Mouse (Mus musculus) spleen, postnatal 36 days (tissue): ENCODE measurements around the gene Pjvk.

Experiments used
- DNase-seq, 2 experiments: peaks; one replicate each; pipeline ENCODE4 v3.0.0; 2022; ENCODE audit warnings: low spot score in 2 of 2, mixed read lengths in 1 of 2

Gene Pjvk

DNA sequence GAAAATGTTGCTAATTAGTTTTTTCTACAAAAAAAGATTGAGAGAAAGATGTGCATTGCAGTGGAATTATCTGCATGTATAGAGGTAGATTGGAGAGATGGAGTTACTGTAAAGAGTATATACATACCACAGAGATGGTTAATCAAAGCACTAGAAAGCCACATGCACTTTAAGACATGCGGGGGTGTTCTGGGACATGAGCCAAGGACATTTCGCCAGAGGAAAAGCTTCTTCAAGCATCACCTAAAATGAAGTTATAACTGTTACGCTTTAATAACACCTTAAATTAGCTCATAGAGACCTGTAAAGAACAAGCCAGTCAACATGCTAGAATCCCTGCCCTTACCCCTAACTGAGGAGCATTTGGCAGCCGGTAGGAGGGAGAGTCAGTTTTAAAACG lies 18.9 kb downstream of the Pjvk start:
- DNase-seq = no peak

DNA sequence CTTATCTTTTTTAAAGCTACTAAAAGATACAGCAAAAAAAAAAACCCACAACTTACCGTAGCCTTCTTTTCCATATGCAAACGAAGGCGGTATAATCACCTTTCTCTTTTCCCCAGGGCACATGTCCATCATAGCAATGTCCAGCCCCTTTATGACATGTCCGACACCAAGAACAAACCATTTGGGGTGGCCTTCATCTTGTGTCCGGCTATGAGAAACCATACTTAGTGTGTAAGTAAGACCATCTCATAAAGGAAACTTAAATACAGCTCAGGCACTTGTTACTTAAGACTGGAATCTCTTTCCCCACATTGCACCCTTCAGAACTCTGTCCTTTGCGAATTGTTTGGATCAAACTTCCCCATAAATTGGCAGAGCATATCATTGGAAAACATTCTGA lies 23.4 kb downstream of the Pjvk start:
- no peak for DNase-seq

DNA sequence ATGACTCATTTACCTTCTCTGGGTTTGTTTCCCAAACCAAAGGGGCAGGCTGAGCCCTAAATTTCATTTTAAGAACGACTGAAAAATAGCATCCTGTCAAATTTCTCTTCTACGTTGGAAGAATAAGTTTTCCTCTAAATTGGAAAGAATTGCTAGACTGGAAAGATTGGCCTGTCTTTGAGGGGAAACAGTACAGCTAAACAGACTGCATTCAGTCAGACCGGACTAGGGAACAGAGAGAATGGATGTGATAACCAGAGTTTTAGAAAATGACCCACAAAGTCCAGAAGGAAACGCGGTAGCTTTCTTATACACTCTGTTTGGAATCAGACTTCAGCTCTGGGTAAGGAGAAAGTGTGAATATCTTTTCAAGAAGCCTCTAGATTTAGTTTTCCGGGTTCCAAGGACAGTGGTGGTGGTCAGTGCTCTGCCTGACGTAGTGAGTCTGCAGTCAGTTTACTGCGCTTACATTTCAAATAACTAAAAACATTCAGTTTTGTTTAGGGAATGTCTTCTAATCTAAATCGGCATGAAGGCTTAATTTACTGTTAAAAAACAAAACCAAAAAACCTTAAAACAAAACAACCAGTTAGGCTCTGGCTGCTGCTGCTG lies 24.0 kb downstream of the Pjvk start:
- no peak for DNase-seq

DNA sequence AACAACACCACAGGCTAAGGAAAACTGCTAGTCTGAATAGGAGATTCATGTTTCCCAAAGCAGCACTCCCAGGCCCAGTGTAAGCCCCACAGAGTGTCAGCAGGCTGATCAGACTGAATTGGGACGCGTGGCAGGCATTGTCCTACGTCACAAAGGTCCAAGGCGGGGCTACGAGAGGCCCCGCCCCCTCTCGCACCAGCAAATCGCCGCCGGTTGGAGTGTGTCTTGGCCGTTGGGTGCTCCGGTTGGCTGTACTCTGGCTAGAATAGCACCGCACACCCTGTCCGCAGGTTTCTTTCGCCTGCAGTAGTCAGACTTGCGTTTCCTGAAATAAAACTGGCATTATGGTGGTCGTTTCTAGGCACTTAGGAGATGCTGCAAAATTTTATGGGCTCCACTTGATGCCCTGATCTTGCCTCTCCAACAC lies 24.7 kb downstream of the Pjvk start, which contains the start of gene Fkbp7:
Gene Fkbp7 (minus strand): TSS at position 151 of the 427 bp plus-strand sequence.
- peak; percentile 87 for DNase-seq

DNA sequence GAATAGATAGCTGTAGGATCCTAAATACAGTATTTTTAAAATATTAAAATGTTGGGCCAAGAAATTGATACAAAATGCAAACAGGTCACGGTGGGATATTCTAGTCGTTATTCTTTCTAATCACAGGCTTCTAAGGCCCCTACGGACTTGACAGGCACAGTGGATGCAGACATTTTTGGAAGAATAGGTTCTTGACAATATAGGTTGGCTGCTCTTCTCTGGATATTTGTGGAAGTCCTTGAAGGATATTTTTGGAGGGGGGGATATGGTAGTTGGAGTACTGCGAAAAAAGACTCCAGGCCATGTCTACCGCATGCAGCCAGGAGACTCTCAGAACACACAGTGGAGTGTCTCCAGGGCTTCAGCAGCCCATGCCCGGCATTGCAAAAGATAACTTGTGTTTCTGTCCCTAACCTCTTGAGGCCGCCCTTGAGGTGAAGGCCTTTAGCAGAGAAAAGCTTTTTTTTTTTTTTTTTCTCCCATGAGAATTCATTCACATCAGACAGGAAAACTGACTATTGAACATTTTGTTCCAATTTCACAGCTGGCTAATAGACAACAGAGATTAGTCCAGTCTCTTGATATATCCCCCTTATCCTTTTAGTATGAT lies 25.3 kb downstream of the Pjvk start:
- peak; percentile 73 to 81 for DNase-seq

DNA sequence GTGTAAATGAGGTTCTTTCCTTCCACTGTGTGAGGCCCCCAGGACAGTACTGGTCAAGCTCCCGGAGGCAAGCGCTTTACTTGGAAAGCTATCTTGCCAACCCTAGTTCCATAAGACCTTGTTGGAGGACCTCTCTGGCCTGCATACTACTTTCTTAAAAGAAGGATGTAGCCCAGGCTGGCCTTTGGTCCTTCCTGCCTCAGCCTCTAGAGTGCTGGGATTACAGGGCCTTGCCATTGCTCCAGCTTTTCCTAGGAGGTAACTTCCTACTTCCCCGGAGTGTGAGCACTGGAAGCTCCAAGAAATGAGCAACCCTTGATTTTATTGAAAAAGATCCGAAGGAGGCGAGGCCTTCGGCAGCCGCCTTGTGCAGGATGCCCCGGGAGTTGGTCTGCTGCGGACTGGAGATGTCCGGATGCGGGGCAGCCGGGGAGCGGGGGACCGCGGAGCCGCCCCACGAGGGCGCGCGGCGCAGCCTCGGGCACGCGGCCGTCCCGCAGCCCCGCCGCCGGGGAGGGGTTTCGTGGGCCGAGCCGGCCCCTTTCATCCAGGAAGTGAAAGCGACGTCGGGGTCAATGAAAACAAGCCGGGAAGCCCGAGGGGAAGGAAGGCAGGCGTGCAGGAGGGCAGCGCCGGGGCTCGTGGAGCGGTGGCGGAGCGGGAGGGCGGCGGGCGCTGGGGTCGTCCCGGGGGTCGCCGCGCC lies 26.6 kb downstream of the Pjvk start, which contains the start of gene Plekha3:
Gene Plekha3 (plus strand): TSS at position 557 of the 703 bp plus-strand sequence.
- peak; percentile 84 to 85 for DNase-seq

DNA sequence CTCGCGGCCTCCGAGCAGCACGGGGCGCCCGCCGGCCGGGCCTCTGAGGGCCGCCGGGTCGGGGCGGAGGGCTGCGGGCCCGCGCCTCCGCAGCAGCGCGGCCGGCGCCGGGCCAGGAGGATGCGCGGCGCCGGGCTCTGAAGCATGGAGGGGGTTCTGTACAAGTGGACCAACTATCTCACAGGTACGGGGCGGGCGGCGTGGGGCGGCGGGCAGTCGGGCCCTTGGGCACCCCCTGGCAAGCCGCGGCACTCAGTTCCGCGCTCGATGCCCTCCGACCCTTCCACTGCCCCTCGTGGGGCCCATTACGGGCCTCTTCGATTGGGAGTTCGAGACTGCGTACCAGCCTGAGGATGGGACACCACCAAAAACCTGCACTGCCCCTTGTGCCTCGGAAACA lies 27.2 kb downstream of the Pjvk start:
- DNase-seq = peak in 1 of 2 experiments; percentile 10

DNA sequence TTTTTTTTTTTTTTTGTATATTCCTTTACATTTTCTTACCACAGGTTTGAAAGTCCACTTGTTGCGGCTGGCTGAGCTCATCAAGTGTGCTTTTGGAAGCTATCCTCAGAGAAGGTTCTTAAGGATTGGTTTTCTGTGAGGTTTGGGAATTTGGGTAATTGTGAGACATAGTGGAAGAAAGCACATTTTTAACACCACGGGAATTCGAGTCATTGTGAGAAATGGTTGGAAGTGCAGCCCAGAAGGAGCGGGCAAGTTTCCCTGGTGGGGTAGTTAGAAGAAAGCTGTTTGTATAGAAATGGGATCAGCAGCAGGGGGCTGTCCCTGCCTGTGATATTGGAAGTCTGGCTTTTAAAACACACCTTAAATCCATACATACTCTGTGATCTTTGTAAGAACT lies 27.7 kb downstream of the Pjvk start:
- no peak for DNase-seq

DNA sequence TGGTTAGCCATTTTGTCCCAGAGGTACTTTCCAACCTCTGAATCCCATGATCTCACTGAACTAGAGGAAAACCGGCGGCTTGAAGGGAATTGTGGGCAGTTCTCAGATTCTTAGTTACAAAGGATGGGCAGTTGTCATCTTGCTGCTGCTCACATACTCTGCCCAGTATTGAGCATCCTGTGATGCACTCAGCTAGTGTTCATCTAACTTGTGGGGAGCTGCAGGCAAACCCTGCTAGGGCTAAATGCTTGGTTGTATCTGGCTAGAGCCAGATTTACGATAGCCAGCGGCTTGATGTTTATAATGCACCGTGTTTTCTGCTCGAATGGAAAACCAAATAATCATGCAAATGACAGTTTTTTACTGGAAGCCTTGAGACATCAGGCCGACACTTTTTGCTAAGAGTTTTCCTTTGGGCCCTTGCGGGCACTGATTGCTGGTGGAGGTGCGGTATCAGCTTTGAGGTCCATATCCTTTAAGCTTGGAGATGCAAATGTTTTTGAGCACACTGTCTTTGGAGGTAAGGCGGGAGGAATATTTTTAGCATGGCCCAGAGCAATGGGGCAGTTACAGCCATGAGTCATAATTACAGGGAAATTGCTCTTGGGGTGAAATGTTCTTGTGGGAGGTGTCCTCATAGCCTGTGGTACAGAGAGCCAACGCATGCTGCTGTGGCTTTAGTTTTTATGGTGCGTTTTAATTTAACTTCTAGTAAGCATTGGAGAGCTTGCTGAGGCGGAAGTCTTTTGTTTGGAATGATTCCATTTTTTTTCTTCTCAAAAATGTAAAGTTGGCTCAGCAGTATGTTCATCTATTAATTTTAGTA lies 28.3 kb downstream of the Pjvk start:
- DNase-seq = no peak

DNA sequence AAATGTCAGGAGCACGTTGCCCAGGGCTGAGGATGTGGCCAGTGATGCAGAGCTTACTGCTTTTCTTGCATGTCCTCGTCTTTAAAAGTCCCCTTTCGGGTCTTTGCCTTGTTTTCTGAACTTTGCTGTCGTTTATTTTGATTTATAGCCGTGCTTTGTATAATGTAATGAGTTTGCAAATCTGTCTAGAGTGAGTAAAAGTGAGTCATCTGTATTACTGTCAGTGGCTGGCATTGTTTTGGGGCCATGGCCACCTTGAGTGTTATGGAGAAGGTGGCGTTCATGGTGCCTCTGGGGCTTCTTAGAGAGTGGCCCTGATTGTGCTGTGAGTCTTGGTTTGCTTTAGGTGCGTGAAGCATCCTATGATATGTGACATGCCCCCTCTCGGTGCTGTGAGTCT lies 34.0 kb downstream of the Pjvk start:
- no peak for DNase-seq

DNA sequence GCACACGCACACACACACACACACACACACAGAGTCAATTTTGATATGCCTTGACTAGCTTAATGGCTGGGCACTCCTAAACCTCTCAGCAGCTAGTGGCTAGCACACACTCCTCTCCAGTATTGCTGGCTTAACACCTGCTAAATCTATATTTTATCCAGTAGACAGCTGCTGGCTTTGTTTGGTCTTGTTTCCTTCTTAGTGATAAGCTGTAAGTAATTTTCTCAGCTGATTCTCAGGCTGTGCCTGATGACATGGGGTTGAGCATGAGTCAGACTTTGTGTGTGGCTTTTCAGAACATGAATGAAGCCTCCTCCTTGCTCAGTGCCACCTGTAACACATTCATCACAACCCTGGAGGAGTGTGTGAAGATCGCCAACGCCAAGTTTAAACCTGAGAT lies 38.7 kb downstream of the Pjvk start:
- no peak for DNase-seq

DNA sequence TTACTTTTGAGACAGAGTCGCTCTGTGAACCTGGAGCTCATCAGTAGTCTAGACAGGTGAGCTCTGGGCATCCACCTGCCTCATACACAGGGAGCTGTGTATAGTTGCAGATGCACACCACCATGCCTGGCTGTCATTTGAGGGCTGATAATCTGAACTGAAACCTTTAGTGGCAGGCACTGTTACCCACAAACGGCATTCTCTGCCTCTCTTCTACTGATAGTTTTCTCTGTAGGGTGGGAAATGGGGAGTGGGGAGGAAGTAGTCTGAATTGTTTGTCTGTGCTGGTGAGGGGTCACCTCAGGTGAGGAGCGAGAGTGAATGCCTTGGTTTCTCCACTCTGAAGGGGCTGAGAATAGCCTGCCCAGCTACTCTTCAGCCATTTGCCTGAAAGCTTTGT lies 39.3 kb downstream of the Pjvk start:
- DNase-seq = no peak

DNA sequence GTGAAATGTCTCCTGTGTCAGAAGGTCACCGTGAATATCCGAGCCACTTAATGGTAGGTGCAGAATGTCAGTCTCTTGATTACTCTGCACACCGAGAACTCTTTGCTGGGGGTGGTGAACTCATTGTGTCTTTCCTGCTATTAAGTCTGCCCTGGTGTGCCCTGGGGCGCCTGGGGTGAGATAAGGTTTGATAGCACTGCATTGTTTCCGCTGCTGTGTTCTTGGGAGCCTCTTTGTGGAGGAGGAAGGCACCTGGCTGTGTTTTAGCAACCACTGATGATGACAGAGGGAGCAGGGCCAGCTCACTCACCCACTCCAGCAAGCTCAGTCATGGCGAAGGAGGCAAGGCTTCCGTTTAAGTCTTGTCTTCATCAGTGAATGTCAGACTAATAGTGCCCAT lies 39.9 kb downstream of the Pjvk start:
- DNase-seq = no peak

DNA sequence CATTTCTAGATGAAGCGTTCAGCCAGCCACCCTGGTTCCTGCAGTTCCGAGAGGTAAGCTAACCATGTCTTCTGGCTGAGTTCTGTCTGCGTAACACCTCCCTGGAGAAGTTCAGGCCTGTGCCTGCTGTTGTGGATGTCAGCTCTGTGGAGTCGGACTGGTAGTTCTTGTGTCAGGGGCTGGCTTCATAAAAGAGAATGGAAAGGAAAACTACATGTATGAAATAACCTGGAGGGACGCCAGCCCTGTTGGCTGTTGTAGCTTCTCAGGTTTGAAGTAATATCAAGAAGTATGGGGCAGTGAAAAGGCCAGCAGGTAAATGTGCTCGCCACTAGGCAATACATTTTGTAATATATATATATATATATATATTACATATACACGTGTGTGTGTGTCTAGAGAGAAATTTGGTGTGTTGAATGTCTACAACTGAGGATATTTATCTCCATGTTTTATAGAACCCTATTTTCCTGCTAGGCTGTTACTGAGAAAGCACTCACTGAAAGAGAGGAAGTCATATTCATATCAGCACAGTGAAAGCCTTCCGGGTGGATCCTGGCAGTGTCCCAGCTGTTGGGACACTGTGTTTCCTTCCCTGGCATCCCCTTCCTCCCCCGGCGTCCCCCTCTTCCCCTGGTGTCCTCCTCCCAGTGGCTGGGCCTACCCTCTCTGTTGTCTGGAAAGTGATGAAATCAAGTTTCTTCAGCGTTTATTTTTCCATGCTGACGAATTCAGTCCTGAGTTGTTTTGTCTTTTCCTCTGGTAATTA lies 42.3 kb downstream of the Pjvk start:
- DNase-seq = peak in 1 of 2 experiments; percentile 18

DNA sequence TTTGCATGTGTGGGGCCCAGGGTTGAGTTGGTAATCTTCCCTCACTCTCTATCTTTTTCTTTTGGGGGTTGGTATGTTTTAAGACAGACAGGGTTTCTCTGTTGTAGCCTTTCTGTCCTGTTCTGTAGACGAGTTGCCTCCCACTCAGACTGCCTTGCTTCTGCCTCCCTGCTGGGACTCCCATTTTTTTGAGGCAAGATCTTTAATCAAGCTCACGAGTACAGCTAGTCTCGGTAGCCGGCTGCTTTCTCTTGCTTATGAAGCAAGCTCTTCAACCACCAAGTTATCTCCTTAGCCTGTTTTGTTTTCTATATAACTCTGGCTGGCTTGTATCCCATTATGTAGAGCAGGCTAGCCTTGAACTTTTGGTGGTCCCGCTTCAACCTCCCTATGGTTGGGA lies 45.5 kb downstream of the Pjvk start:
- DNase-seq = no peak

DNA sequence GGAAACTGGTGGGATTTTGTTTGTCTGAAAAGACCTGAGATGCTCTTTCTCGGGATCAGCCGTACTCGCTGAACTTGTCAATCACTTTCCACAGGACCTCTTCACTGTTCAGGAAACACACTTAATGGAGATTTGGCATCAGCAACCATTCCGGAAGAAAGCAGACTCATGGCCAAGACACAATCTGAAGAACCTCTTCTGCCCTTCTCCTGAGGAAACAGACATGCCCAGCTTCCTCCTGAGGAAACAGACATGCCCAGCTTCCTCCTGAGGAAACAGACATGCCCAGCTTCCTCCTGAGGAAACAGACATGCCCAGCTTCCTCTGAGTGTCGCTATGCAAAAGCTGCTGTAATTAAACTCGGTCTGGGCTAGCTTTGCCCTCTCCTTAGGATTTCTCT lies 47.0 kb downstream of the Pjvk start:
- no peak for DNase-seq

DNA sequence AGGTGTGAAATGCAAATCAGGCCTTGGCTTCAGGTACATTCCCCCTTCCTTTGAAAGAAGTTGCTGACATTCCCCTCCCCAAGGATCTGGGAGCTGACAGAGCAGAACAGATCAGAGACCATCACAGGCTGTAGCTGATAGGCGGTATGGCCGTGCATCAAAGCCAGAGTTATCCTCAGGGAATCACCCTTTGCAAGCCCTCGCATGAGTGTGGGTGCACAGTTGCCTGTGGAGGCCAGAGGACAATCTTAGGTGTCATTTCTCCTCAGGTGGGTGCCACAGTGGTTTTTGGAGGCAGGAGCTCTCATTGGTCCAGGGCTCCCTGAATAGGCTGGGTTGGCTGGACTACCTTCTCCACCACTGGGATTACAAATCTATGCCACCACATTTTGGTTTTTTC lies 53.9 kb downstream of the Pjvk start:
- DNase-seq = no peak

DNA sequence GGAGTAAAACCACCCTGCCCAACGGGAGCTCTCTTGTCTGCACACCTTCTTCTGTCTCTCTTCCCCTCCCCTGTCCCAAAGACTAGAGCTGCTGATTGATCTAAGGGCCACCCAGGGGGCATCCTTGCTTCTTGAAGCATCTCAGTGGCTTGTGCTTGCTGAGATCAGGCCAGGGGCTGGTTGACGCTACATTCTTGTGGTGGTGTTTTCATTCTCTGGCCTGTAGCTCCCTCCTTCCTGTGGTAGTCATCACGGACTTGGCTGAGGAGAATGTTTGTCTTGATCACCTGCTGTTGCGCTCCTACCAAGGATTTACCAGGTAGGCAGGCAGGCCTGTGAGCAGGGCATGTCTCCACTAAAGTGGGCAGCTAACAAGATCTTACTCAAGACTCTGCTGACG lies 54.5 kb downstream of the Pjvk start:
- DNase-seq = no peak

DNA sequence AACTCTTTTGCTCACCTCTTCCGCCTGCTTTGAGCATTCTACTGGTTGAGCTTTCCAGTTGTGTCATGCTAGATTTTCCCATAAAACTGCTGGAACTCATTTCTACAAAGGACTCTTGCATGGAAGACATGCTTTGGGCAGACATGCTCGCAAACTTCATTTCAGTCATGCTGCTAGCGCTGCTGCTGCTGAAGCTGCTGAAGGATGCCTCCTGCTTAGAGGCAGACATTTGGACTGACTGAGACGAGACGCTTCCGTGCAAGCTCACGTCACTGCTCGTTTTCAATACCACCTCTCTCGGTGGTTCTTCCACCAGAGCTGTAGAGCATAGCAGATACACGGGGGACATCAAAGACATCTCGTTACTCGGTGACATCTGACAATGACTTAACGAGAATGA lies 57.4 kb downstream of the Pjvk start:
- DNase-seq = no peak
